Mouse (Mus musculus) lung, postnatal 36 days (tissue): ENCODE data around the gene Prss23.

Experiments used
- DNase-seq: peaks from one replicate; pipeline ENCODE4 v3.0.0; 2022; ENCODE audit warnings: mixed read lengths

Prss23 gene

GRCm38 (mm10) chr7:89526731-89527429, at the start of gene Prss23:
Gene Prss23 (minus strand): TSS chr7:89527187.
- no peak for DNase-seq

DNA sequence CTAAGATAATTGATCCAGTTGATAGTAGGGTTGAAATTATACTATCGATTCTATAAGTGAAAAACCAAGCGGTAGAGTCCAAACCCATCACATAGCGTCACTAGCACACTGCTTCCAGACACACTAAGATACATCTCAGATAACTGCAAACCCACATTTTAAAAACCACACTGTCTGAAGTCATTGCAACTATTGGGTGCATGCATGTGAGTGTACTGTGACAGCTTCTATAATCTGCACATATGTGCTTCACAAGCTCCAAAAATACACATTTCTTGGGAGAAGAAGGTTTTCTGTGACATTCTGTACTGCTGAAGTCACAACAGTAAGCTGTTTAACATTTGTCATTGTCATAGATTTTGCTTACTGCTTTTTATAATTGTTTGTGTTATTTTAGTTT, 49.1 kb upstream of the Prss23 start:
- DNase-seq = no peak

DNA sequence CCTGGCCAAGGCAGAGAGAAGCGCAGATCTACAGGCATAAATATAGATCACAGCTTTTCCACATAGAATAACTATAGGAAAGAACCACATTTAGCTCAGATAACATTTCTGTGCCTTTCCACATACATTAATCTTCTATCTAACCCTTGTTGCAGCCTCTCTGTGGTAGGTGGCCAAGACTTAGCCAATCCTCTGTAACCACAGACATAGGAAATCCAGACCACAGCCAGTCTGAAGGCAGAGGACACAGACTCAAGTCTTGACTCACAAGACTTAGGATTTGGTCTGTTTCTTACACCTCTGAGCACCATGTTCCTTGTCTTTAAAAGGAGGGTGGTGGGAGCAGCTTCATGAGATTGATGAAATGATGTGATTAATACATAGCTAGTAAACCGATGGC, 37.6 kb upstream of the Prss23 start:
- no peak for DNase-seq

DNA sequence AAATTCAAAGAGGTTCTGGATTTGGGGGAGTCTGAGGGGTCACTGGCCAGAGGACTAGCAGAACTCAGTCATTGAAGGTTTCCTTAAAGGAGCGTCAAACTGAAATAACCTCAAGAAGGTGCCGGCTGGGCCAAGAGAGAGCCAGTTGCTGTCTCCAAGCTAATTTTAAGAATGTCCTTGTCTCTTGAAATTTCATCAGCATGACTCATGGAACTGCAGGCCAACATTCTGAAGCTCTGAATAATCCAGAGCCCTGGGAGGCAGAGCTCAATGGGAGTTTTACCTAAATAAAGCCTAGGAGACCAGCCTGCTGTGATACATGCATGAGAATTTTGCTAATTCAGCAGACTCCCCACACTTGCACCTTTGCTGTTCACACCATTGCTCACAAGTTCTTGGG, 36.5 kb upstream of the Prss23 start:
- DNase-seq = peak; percentile 62

GRCm38 (mm10) chr7:89562140-89562539, 35.2 kb upstream of the Prss23 start:
- no peak for DNase-seq

DNA sequence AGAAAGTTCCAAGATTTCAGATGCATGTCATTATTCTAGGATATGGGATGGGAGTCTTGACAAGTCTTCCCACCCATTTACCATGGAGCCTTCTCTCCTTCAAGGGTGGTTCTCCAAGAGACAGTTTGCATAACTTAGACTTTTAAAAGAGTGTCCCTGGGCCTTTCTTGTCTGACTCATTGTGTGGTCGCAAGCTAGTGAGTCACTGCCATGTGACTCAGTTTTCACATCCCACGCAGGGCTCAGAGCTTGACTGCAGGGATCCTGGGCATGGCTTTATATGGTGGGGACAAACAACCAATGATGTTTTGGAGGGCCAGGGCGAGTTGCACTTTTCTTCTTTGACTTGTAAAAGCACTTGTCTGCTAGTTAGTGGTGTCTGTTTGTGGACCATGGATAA, 34.0 kb upstream of the Prss23 start:
- DNase-seq = peak; percentile 10

DNA sequence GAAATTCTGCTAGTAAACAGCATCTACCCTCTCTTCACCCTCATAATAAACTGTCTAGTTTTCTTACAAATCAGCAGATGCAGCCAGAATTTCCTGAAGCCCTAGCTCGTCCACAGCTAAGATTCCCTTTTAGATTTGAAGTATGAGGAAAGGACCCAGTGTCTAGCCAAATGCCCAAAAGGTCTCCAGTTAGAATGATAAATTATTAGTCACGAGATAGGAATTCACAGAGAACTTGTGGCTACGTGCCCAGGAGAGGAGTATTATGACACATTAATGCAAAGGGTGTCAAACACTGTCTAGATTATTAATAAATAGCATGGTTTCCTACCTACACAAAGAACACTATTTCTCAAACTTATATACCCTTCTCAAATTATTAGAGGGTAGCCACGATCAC, 32.6 kb upstream of the Prss23 start:
- peak; percentile 12 for DNase-seq

GRCm38 (mm10) chr7:89559105-89559504, 32.1 kb upstream of the Prss23 start:
- DNase-seq = no peak

GRCm38 (mm10) chr7:89558446-89559039, 31.6 kb upstream of the Prss23 start:
- DNase-seq = peak; percentile 32

GRCm38 (mm10) chr7:89557056-89557455, 30.1 kb upstream of the Prss23 start:
- DNase-seq = no peak

DNA sequence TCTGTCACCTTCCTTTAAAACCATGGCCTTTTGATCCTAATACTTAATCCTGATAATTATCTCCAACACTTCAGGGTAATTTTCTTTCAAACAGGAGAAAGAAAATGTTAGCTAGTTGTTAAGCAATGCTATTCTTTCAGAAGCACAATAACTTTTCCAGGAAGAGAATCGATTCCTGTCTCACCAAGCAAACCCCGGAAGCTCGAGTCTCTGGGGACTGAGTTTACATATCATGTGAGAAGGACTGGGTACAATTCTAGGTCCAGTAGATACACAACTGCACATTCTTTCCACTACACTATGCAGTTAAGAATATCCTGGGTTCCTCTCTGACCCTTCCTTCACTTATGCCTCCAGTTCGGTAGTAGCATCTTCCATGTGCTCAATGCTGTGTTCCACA, 29.7 kb upstream of the Prss23 start:
- DNase-seq = no peak

DNA sequence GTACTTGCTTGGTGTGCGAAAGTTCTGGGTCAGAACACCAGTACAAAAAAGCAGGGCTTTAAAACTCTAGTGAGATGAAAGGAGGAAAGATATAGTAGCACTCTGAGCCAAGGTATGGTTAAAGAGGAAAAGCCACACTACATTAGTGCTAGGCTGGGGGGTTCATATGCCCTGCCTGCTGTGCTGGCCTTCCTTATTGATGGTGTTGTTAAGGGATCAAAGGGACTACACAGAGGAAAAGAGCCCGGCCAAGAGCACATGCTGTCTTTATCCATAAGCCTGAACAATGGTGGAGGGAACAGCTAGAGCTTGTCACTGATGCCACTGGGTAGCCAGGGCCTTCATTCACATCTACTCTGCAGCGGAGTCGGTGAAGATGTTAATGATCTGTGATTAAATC, 28.2 kb upstream of the Prss23 start:
- no peak for DNase-seq

DNA sequence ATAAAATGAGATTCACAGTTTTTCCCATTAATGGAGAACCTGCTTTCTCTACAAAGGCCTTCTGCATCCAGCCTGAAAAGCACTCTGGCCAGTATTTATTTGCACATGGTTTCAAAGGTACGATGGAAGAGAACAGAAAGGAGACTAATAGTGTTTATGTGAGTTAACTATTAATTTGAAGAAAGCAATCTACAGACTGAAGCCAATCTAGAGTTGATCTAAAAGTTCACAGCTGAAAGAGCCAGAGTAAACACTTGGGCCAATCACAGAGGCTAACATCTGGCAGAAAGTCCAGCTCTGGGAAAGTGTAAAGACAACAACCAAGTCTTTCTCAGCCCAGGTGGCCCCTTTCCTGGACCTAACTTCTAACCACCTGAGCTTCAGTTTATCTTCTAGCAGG, 27.1 kb upstream of the Prss23 start:
- no peak for DNase-seq

GRCm38 (mm10) chr7:89540976-89541375, 14.0 kb upstream of the Prss23 start:
- DNase-seq = no peak

DNA sequence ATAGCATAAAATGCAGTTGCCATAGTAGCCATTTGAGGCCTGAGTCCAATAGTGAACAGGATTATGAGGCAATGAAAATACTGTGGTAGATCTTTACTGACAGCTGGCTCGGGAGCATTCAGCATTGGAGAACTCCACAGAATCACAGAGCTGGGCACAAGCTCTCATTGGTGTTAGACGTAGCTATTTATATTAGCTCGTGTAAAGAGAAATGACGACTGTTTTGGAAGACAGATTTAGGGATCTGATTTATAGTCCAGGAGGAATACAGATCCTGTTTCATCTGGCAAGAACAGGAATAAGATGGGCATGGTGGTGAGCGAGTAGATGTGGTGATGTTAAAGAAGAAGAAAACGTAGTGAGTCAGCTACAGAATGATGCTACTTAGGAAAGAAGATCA, 12.4 kb upstream of the Prss23 start:
- no peak for DNase-seq

DNA sequence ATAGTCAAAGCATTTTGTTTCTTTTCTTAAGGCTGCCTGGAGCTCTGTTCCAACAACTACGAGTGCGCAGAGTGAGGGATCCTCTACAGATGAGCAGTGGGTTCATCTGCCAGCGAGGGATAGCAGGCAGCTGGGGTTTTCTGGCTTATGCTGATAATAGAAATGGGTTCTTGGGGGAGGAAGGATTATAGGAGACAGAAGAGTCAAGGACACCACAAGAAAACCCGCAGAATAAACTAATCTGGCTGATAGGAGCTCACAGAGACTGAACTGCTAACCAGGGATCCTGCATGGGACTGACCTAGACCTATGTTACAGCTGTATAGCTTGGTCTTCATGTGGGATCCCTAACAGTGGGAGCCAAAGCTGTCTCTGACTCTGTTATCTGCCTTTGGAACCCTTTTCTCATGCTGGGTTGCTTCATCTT, 456 bp upstream of the Prss23 start:
- DNase-seq = no peak

DNA sequence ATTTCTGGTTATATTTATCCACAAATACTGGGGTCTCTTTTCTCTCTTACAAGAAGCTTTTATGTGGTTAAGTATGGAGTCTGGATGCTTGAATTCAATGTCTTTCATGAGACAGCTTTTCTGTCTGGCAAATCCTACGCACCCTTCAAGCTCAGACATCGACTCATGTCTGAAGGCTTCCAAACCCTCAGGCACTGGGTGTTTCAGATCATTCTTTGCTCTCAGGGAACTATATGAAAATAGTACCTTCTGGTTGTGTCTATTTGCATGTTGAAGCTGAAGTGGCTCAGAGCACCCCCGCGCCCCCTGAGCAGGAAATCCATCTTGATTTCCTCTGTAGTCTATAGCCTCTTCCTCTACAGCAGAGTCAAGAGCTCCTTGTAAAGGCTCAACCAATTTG, 3.2 kb downstream of the Prss23 start:
- no peak for DNase-seq

- DNase-seq = no peak
Observed at GRCm38 (mm10) chr7:89522170-89522569, 4.8 kb downstream of the Prss23 start.

DNA sequence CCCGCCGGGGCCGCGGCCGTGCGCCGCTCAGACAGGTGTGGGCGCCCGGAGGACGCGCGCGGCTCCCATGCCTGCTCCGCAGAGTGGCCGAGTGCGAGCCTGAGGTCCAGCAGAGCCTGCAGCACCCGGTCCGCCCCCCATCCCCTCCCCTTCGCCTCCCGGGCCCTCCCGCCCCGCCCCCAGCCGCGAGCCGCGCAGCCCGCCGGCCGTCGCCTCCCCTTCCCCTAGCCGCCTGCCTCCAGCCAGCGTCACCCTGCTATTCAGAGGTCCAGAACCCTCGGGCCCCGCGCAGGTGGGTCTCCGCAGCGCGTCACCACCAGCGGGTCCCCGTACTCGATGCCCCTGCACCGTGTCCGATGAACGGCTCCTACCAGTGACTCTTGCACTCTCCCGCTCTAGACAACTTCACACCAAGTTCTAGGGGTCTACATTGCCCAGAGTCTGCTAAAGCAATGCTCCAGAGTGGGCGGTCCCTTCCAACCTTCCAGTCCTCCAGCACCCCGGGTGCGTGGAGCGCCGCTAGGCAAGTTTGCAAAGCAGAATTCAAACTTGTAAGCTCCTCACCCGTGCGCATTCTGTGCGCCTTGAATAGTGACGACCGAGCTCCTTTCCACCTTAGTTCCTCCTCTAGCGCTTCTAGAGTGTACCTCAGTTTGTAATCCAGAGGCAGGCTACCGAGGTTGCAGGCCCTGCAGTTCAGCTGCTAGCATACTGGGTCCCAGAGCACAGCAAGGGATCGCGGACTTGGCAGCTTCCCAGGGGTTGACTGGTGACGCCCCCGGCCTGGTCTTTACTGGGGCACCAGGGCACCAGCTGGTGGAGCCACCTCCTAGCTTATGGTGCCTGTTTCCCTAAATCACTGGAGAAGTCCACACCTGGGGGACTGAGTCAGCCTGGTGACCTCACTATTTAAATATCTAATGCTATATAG, 9.3 kb downstream of the Prss23 start:
- DNase-seq = peak; percentile 68

- DNase-seq = no peak
Observed at GRCm38 (mm10) chr7:89516551-89517459, 10.2 kb downstream of the Prss23 start.

DNA sequence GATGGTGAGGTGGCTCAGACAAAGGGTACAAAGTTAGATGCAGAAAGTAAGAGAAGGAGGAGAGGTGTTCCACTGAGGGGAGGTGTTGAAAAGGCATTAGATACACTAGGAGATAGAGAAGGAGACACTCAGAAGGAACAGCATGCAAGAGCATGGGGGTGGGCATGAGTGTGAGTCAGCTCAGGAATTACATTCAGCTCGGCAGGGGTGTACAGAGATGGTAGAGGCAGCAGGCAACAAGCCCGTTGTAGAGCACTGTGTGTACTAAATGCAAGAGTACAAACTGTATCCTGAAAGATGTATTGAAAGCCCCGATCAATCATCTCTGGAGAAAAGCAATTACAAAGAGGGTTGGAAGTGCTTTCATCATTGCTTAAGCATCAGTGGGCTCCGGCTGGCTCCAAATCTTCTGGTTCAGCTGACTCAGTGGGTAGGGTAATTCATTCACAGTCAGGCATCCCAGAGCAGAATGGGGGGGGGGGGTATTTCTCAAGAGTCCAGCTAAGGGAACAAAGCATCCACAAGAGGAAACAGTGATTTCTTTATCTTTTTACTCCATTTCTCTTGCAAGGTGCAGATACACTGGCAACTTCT, 15.0 kb downstream of the Prss23 start:
- DNase-seq = no peak

GRCm38 (mm10) chr7:89508672-89509071, 18.3 kb downstream of the Prss23 start:
- no peak for DNase-seq
